ENCODE assay signal across 16 mouse cellular contexts in the genomic region with DNA sequence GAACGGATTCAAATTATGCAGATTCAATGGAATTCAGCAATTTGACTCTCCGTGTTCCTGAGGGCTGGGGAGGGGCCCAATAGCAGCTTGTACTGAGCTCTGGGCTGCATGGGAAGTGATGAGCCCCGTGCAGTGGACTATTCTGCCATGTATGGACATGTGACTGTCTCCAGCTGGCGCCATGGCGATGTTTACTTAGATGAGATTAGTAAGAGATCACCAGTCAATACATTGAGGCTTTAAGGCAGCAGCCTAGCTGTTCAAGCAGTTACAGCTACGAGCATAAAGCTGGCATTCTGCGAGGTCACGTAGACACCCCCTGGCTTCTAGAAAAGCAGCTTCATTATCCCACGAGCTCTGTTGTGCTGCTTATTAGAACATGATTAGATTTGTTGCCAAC.
A peak's percentile ranks its signal among the peaks of the same experiment; 100 is the strongest.
DNase-seq lines count a peak whose midpoint lies in the region; ATAC-seq lines count a peak whose summit lies in the region.
"Had no signal": no experiment of that assay in that cellular context is flagged by ENCODE, and none has a peak within 500 bp of the region (broad histone marks: within the 10 kb centered on the region; RNA-seq: fewer than 3 reads in every experiment).

No protein-coding gene starts in this region.

- no peak overlapping the region for H3K9ac ChIP-seq in forebrain, embryonic 12.5 days
- no peak overlapping the region for H3K9ac ChIP-seq in midbrain, embryonic 11.5 days (ENCODE audit: low read length)
- 0 out of 2 replicates have a peak overlapping the region, but pooled peaks have one; percentile 20 for H3K9ac ChIP-seq in midbrain, embryonic 16.5 days (ENCODE audit: low read depth, low read length)
- H3K9ac ChIP-seq: embryonic facial prominence, embryonic 15.5 days; liver, embryonic 13.5 days had no signal

- H3K36me3 ChIP-seq in forebrain, embryonic 12.5 days (replicated peaks) = no peaks in the 10 kb centered on the region
- no peaks in the 10 kb centered on the region for H3K36me3 ChIP-seq in forebrain, embryonic 10.5 days (replicated peaks)
- H3K36me3 ChIP-seq in midbrain, embryonic 11.5 days (ENCODE audit: control insufficient read depth, insufficient read depth, low read length) = no peaks in the 10 kb centered on the region
- H3K36me3 ChIP-seq in midbrain, embryonic 10.5 days = no peaks in the 10 kb centered on the region
- H3K36me3 ChIP-seq in midbrain, embryonic 16.5 days (ENCODE audit: control insufficient read depth, insufficient read depth, low read length) = no peaks in the 10 kb centered on the region
- H3K36me3 ChIP-seq: embryonic facial prominence, embryonic 15.5 days; liver, embryonic 13.5 days had no signal

- H3K4me2 ChIP-seq in forebrain, embryonic 12.5 days = no peak overlapping the region
- no peak overlapping the region for H3K4me2 ChIP-seq in midbrain, embryonic 11.5 days
- H3K4me2 ChIP-seq in midbrain, embryonic 16.5 days (ENCODE audit: low read length) = no peak overlapping the region
- H3K4me2 ChIP-seq: embryonic facial prominence, embryonic 15.5 days; liver, embryonic 13.5 days had no signal

- no peaks in the 10 kb centered on the region for H3K27me3 ChIP-seq in forebrain, embryonic 12.5 days
- H3K27me3 ChIP-seq in forebrain, embryonic 10.5 days (ENCODE audit: poor library complexity, severe bottlenecking) = no peaks in the 10 kb centered on the region
- H3K27me3 ChIP-seq in midbrain, embryonic 11.5 days (ENCODE audit: control insufficient read depth, insufficient read depth, low read length) = no peaks in the 10 kb centered on the region
- H3K27me3 ChIP-seq in midbrain, embryonic 10.5 days (ENCODE audit: low read depth, poor library complexity, severe bottlenecking) = no peaks in the 10 kb centered on the region
- no peaks in the 10 kb centered on the region for H3K27me3 ChIP-seq in midbrain, embryonic 16.5 days (ENCODE audit: control insufficient read depth, insufficient read depth, low read depth, low read length)
- H3K27me3 ChIP-seq: embryonic facial prominence, embryonic 15.5 days; liver, embryonic 13.5 days had no signal

- H3K4me3 ChIP-seq in forebrain, embryonic 12.5 days (replicated peaks) = no peak overlapping the region
- no peak overlapping the region for H3K4me3 ChIP-seq in forebrain, embryonic 10.5 days
- no peak overlapping the region for H3K4me3 ChIP-seq in midbrain, embryonic 11.5 days (ENCODE audit: low read depth, low read length)
- H3K4me3 ChIP-seq in midbrain, embryonic 10.5 days = no peak overlapping the region
- no peak overlapping the region for H3K4me3 ChIP-seq in midbrain, embryonic 16.5 days (ENCODE audit: low read depth, low read length)
- H3K4me3 ChIP-seq: embryonic facial prominence, embryonic 15.5 days; liver, embryonic 13.5 days had no signal

- no peak for DNase-seq in forebrain, embryonic 10.5 days (ENCODE audit: extremely low spot score, low spot score)
- no peak for DNase-seq in midbrain, embryonic 11.5 days (ENCODE audit: low spot score, missing footprints)
- DNase-seq in midbrain, embryonic 10.5 days (ENCODE audit: low spot score) = no peak
- no peak for DNase-seq in urinary bladder, postnatal 14 days (ENCODE audit: low spot score)
- no peak for DNase-seq in urinary bladder, adult 18-20 months (ENCODE audit: low spot score in 2 of 2)
- no peak for DNase-seq in yolk sac, embryonic 10.5 days (ENCODE audit: low spot score)
- DNase-seq: adrenal gland, adult 2 months; cerebellum, postnatal 25 days; kidney, postnatal 36 days; left cerebral cortex, postnatal 4 days; liver, embryonic 13.5 days; lung, postnatal 36 days; right cerebral cortex, postnatal 14 days had no signal

- no peaks in the 10 kb centered on the region for H3K4me1 ChIP-seq in forebrain, embryonic 12.5 days
- peaks cover 10% of the 10 kb centered on the region for H3K4me1 ChIP-seq in forebrain, embryonic 10.5 days
- H3K4me1 ChIP-seq in midbrain, embryonic 11.5 days (ENCODE audit: control insufficient read depth, insufficient read depth, low read length) = no peaks in the 10 kb centered on the region; the same call in 1 of the 2 replicates
- 0 out of 2 replicates have a peak, but pooled peaks cover 7% of the 10 kb centered on the region for H3K4me1 ChIP-seq in midbrain, embryonic 10.5 days
- H3K4me1 ChIP-seq in midbrain, embryonic 16.5 days (ENCODE audit: control insufficient read depth, insufficient read depth, low read length) = peaks cover 10% of the 10 kb centered on the region
- H3K4me1 ChIP-seq: embryonic facial prominence, embryonic 15.5 days; liver, embryonic 13.5 days had no signal

- WGBS in forebrain, embryonic 12.5 days = 59% methylated on average over 9 of the region's 9 CpGs
- WGBS in forebrain, embryonic 10.5 days = 74% methylated on average over 9 of the region's 9 CpGs
- 57% methylated on average over 9 of the region's 9 CpGs for WGBS in midbrain, embryonic 11.5 days
- 63% methylated on average over 9 of the region's 9 CpGs for WGBS in midbrain, embryonic 10.5 days
- WGBS in midbrain, embryonic 16.5 days = 37% methylated on average over 9 of the region's 9 CpGs

- H3K27ac ChIP-seq in forebrain, embryonic 12.5 days = no peak overlapping the region
- no peak overlapping the region for H3K27ac ChIP-seq in forebrain, embryonic 10.5 days
- H3K27ac ChIP-seq in midbrain, embryonic 11.5 days (ENCODE audit: low read depth, low read length) = no peak overlapping the region
- H3K27ac ChIP-seq in midbrain, embryonic 10.5 days (replicated peaks) = no peak overlapping the region
- no peak overlapping the region for H3K27ac ChIP-seq in midbrain, embryonic 16.5 days (ENCODE audit: low read length)
- H3K27ac ChIP-seq: embryonic facial prominence, embryonic 15.5 days; liver, embryonic 13.5 days had no signal

- H3K9me3 ChIP-seq in forebrain, embryonic 12.5 days = no peaks in the 10 kb centered on the region
- peaks cover 7% of the 10 kb centered on the region; the same call in 1 of the 2 replicates for H3K9me3 ChIP-seq in forebrain, embryonic 10.5 days
- no peaks in the 10 kb centered on the region for H3K9me3 ChIP-seq in midbrain, embryonic 11.5 days (ENCODE audit: control insufficient read depth, low read length)
- peaks cover 2% of the 10 kb centered on the region for H3K9me3 ChIP-seq in midbrain, embryonic 10.5 days (replicated peaks)
- H3K9me3 ChIP-seq in midbrain, embryonic 16.5 days (replicated peaks; ENCODE audit: control insufficient read depth, low read length, poor library complexity, severe bottlenecking) = no peaks in the 10 kb centered on the region; the same call in 1 of the 2 replicates
- H3K9me3 ChIP-seq: liver, embryonic 13.5 days had no signal

- ATAC-seq in forebrain, embryonic 12.5 days (ENCODE audit: low FRiP score) = peak; percentile 45; the same call in 1 of the 2 replicates
- peak; percentile 77 for ATAC-seq in midbrain, embryonic 11.5 days (ENCODE audit: low FRiP score)
- ATAC-seq in midbrain, embryonic 16.5 days = peak; percentile 76
